Mouse (Mus musculus): ENCODE data around the gene Ahdc1.

GRCm38 (mm10) chr4:133090720-133091458, 79.8 kb downstream of the Ahdc1 start:
- TF ChIP-seq CTCF (IDR thresholded peaks at IDR 0.05; ENCODE audit: control insufficient read depth, insufficient read depth, low read length) = no peak
- TF ChIP-seq POLR2A (IDR thresholded peaks at IDR 0.05; ENCODE audit: borderline replicate concordance, control insufficient read depth, low read depth, low read length) = no peak
